Mouse (Mus musculus) gastrocnemius, postnatal 25 days (tissue): Measurements from ENCODE around the gene Mrpl38. TPM values are rescaled to one million over a fixed set of nuclear protein-coding genes. Genes with fewer than 3 reads are reported as not detected.

ENCODE experiments used
- DNase-seq: peaks from one replicate; pipeline ENCODE4 v3.0.0; 2022
- long read RNA-seq, 2 experiments: library from polyadenylated mRNA; stranded (forward); transcript quantifications; one replicate each; pipeline ENCODE4 v2.0.0; 2021
- total RNA-seq, 2 experiments: library from RNA; stranded (reverse); gene quantifications; 1 replicate in 1 of 2; 2 replicates in 1 of 2; pipeline ENCODE4 v1.2.3; 2021

The Mrpl38 gene
- total RNA-seq = 10 to 100 TPM; 48.7 to 50.8 TPM
- long read RNA-seq, experiment 1, transcript Mrpl38-201 (9 exons, 1,411 nt) = major isoform, 90 of 106 reads
- long read RNA-seq, experiment 1, transcript Mrpl38-205 (8 exons, 1,403 nt) = minor isoform, 5 of 106 reads
- long read RNA-seq, experiment 1, partial matches to known transcripts = 1 of 106 reads
- long read RNA-seq, experiment 1, other reads (novel, unspliced or antisense) = 9 of 106 reads
- long read RNA-seq, experiment 2, transcript Mrpl38-201 (9 exons, 1,411 nt) = major isoform, 66 of 81 reads
- long read RNA-seq, experiment 2, transcript Mrpl38-205 (8 exons, 1,403 nt) = minor isoform, 7 of 81 reads
- long read RNA-seq, experiment 2, partial matches to known transcripts = 4 of 81 reads
- long read RNA-seq, experiment 2, other reads (novel, unspliced or antisense) = 4 of 81 reads

- DNase-seq = peak; percentile 92
These were observed at the start of gene Mrpl38 for GRCm38 (mm10) chr11:116138468-116139138. Mrpl38 (minus strand) TSS chr11:116138868.

DNA sequence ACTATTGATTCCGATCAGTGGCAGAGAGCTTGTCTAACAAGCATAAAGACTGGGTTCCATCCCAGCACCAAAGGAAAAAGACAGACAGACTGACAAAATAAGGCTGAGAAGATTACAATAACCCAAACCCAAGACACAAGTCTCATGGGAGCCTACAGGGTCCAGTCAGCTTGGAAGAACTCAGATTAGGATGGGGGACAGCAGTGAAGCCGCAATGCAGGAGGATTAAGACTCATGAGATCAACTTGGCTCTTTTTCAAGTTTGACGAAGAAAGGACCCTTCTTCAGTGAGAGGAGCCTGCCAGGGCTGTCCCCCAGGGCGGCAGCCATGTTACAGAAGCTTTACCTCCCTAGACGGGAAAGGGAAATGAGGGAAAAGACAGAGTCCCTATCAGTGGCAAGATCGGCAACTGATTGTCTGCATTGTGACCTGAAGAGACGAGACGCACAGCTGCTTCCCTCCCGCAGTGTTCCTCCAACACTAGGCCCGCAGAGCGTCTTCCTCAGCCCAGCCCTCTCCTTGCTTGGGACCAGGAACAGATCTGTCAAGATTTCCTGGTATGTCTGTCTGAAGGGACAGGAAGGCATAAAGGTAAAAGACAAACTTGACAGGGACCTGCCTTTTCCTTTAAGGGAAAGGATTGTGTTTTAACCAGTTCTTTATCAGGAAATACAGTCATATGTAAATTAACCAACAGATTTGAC is 48.7 kb upstream of the Mrpl38 start:
- DNase-seq = no peak

DNA sequence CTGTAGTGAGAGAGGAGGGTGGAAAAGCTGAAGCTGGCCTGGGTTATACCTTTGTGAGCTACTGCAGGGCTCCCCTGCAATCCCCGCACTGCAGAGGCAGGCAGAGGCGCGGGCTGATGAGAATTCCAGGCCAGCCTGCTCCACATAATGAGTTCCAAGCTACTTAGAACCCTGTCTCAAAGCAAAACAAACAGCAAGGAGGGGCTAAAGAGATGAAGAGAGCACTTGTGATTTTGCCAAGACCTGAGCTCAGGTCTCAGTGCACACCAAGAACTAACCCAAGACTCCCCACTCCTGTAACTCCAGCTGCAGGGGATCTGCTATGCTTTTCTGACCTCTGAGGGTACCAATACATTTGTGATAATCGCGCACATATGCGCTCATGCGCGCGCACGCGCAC is 47.7 kb upstream of the Mrpl38 start:
- DNase-seq = no peak

GRCm38 (mm10) chr11:116185836-116186235 is 47.2 kb upstream of the Mrpl38 start:
- no peak for DNase-seq

- DNase-seq = no peak
These were observed 39.9 kb upstream of the Mrpl38 start for GRCm38 (mm10) chr11:116178411-116179121.

- DNase-seq = no peak
These were observed 37.3 kb upstream of the Mrpl38 start for GRCm38 (mm10) chr11:116176010-116176409.

DNA sequence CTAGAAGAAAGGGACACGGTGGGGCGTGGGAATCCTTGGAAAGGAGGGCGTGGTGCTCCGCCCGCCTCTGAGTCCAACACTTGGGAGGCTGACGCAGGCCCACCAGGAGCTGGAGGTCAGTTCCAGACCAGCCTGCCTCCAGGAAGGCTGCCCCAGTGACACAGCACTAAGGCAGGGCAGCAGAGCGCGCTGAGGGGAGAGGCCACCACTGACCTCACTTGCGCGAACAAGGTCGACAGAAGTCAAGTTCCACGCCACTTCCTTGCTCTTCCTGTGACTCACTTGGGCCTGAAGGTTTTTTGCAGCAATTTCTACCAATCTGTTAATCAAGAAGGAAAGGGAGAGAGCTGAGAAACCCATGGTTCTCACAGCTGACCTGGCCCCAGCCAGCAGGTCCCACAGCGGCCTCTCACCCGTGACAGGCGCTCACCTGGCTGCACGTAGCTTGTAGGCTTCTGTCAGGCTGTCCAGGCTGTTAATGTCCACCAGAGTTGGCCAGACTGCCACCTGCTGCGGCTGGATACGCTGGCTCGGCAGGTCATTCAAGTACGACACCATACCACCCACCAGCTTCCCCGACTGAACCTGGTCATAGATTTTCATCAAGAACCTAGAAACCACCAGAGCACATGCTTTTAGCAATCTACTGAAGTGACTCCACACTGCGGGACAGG is 36.2 kb upstream of the Mrpl38 start:
- no peak for DNase-seq

DNA sequence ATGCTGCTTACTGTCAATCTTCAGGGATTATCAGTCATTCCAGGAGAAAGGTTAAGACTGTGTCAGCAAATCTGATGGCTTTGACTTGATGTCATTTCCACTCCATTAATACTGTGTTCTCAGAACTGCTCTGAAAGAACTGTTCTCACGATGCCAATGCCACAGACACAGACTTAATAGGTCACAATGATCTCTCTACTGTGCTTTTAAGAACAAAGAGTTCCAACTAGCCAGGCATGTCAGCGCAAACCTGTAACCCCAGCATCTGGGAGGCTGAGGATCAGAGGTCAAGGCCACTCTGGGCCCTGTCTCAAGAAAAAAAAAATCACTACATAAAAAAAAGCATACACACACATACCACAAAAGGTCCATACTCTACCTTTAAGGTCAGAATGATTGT is 33.3 kb upstream of the Mrpl38 start:
- DNase-seq = no peak

- DNase-seq = no peak
These were observed 31.5 kb upstream of the Mrpl38 start for GRCm38 (mm10) chr11:116170003-116170800.

DNA sequence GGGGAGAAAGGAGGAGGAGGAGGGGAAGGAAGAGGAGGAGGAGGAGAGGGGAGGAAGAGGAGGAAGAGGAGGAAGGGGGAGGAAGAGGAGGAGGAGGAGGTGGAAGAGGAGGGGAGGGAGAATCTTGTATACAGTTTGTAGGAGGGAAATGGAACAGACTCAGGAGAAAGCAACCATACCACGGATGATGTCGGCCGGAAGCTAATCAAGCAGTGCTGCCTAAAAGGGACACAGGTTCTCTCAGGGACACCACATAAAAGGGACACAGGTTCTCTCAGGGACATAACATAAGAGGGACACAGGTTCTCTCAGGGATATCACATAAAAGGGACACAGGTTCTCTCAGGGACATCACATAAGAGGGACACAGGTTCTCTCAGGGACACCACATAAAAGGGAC is 30.5 kb upstream of the Mrpl38 start:
- DNase-seq = no peak

DNA sequence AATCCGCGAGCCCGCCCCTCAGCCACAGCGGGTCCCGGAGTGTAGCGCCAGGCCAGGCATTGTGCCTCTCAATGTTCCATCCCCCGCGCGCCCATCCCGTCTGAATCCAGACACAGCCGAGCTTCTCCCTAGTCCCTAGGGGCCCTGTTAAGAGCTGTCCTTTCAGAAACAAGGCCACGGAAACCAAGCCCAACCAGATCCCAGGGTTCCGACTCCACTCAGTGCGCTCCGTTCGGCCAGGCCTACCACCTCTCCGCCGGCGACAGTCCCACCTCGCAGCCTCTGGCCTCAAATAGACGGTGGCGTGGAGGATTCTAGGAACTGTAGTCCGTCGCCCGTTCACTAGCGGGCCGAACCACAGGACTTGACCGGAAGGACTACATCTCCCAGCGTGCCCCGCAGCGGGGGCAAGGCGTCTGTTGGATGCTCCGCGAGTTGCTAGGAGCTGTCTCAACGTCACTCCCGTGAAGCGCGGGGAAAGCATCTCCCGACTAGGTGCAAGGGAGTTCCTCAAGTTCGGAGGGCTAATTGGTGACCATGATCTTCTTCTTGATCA is 29.3 kb upstream of the Mrpl38 start, which contains the start of gene Fbf1:
TSS of gene Fbf1 (minus strand) at position 283 of the 556 bp plus-strand sequence.
- DNase-seq = peak; percentile 95

DNA sequence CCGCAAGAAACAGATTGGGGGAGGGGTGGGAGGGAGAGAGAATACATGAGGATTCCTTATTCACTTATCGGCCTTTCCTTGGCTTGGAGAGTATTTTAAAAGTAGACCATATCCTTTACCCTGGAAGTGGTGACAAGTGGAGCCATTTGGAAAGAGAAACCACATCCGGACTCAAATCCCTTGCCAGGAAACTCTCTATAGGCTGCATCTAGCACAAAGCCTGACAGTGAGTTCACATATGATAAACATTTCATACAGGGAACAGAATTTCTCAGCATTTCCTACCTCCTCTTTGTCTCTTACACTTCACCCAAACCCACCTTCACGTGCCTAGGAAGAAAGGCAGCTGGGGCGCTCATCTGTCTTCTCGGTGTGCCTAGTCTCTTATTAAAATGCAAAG is 28.6 kb upstream of the Mrpl38 start:
- no peak for DNase-seq

GRCm38 (mm10) chr11:116163002-116163401 is 24.3 kb upstream of the Mrpl38 start:
- DNase-seq = no peak

DNA sequence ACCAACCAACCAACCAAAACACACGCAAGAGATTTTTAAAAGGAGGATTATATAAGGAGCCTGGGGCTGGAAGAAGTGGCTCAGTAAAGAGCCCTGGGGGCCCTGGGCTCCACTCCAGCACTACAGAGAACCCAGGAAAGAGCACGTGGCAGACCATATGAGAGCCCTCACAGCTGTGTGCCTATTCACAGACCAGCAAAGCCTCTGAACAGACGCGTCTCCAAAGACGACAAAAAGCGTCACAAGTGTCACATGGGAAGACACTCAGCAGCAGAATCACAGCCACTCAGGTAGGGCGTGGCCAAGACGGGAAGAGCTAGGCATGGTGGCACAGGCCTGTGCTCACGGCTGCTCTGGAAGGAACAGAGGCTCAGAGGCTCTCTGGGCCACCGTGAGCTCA is 23.5 kb upstream of the Mrpl38 start:
- DNase-seq = no peak

GRCm38 (mm10) chr11:116161312-116161711 is 22.6 kb upstream of the Mrpl38 start:
- no peak for DNase-seq

GRCm38 (mm10) chr11:116150960-116151359 is 12.3 kb upstream of the Mrpl38 start:
- no peak for DNase-seq

DNA sequence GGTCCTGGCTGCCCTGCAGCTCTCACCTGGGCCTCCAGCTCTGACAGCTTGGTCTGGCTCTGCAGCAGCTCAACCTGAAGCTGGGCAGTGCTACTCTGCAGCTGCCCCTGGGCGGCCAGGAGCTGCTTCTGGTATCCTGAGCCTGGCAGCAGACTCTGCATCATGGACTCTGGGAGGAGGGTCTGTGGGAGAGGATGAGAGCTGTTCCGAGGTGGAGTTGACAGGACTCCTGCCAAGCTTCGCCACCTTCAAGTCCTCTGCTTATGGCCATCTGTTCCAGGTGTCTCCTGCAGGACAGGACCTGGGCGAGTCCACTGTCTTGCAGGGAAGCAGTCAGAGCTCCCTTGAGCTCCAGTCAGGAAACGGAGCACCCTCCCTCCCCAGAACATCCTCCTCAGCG is 10.7 kb upstream of the Mrpl38 start:
- DNase-seq = no peak

DNA sequence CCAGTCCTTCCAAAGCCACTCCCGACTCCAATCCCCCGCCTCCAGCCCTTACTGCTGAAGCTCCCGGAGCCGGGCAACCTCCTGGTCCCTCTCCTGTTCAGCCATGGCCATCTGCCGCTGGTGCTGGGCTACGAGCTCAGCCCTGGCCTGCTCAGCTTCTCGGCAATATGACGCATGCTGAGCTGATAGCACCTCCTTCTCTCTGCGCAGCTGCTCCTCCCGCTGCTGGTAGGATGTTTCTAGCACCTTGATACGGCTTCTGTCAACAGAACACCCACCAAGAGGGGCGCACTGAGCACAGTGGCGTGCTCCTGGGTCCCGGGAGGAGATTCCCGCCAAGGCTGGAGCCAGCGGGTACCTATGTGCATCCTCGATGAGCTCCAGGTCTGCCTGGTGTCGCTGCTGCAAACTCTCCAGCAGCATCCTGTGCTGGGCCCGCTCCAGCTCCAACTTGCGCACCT is 10.1 kb upstream of the Mrpl38 start:
- DNase-seq = no peak

GRCm38 (mm10) chr11:116146294-116146985 is 7.8 kb upstream of the Mrpl38 start:
- DNase-seq = no peak
